Comparison of ENCODE assay signal across 8 mouse cellular contexts in the genomic region with DNA sequence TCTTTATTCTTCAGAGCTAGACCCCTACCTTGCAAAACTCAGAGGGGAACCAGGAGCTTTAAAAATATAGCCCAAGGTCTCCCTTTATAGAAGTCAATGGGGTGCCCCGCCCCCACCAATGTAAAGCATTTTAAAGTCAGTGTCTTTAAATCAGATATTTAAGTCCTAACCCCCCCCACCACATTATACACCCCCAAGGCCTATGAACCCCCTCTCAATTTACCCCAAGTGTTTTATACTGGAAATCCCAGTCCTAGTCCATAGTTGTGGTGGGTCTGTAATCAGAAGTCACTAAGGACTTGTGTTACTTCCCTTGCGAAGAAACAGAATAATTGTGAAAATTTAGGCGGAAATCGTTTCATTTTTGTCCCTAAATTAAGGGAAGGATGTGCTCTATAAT. TPM values are rescaled to one million over a fixed set of nuclear protein-coding genes. Genes with fewer than 3 reads are reported as not detected.
DNase-seq lines count a peak whose midpoint lies in the region; ATAC-seq and TF ChIP-seq lines count a peak whose summit lies in the region.

No protein-coding gene starts in this region.

- H3K36me3 ChIP-seq in lung, embryonic 14.5 days (ENCODE audit: insufficient read depth): no peaks in the 10 kb centered on the region
- H3K36me3 ChIP-seq in hindbrain, embryonic 13.5 days: no peaks in the 10 kb centered on the region
- H3K36me3 ChIP-seq in midbrain, embryonic 12.5 days: no peaks in the 10 kb centered on the region

- 0 out of 2 replicates have a peak, but pooled peaks cover 5% of the 10 kb centered on the region for H3K4me1 ChIP-seq in lung, embryonic 14.5 days (ENCODE audit: insufficient read depth)
- H3K4me1 ChIP-seq in cortical plate, adult 2 months (ENCODE audit: control insufficient read depth, insufficient read depth, low read length): no peaks in the 10 kb centered on the region
- peaks cover 23% of the 10 kb centered on the region for H3K4me1 ChIP-seq in hindbrain, embryonic 13.5 days (replicated peaks)
- H3K4me1 ChIP-seq in midbrain, embryonic 12.5 days: peaks cover 24% of the 10 kb centered on the region

- H3K9me3 ChIP-seq in lung, embryonic 14.5 days (ENCODE audit: low read depth, low read length): no peaks in the 10 kb centered on the region
- no peaks in the 10 kb centered on the region for H3K9me3 ChIP-seq in hindbrain, embryonic 13.5 days
- no peaks in the 10 kb centered on the region for H3K9me3 ChIP-seq in midbrain, embryonic 12.5 days

- peak overlapping the region; percentile 90 for H3K4me2 ChIP-seq in lung, embryonic 14.5 days
- peak overlapping the region; percentile 94 for H3K4me2 ChIP-seq in hindbrain, embryonic 13.5 days
- H3K4me2 ChIP-seq in midbrain, embryonic 12.5 days (replicated peaks): peak overlapping the region; percentile 95

- no peak for TF ChIP-seq POLR2A in cortical plate, adult 2 months (IDR thresholded peaks at IDR 0.05; ENCODE audit: extremely low read depth, insufficient read depth, low read length)

- peak; percentile 51 for DNase-seq in lung, embryonic 14.5 days
- no peak for DNase-seq in lung, adult 18-20 months
- DNase-seq in MN1 (ENCODE audit: low spot score): no peak
- DNase-seq in right cerebral cortex, postnatal 14 days: no peak
- no peak for DNase-seq in left cerebral cortex, postnatal 36 days (ENCODE audit: low spot score in 2 of 2)

- TF ChIP-seq CTCF in lung, embryonic 14.5 days (IDR thresholded peaks at IDR 0.05; ENCODE audit: low read depth): no peak
- TF ChIP-seq CTCF in cortical plate, adult 2 months (IDR thresholded peaks at IDR 0.05; ENCODE audit: extremely low read depth, insufficient read depth, low read length): no peak

- 23% methylated on average over 4 of the region's 4 CpGs for WGBS in lung, embryonic 14.5 days
- WGBS in hindbrain, embryonic 13.5 days: 26% methylated on average over 4 of the region's 4 CpGs
- WGBS in midbrain, embryonic 12.5 days: 23% methylated on average over 4 of the region's 4 CpGs

- no peaks in the 10 kb centered on the region for H3K27me3 ChIP-seq in lung, embryonic 14.5 days (ENCODE audit: insufficient read depth, low read length)
- no peaks in the 10 kb centered on the region for H3K27me3 ChIP-seq in hindbrain, embryonic 13.5 days
- no peaks in the 10 kb centered on the region for H3K27me3 ChIP-seq in midbrain, embryonic 12.5 days

- peak overlapping the region; percentile 100 for H3K27ac ChIP-seq in lung, embryonic 14.5 days (ENCODE audit: low read depth)
- H3K27ac ChIP-seq in cortical plate, adult 2 months (ENCODE audit: insufficient read depth, low read length): peak overlapping the region; percentile 60; the same call in 1 of the 2 replicates
- peak overlapping the region; percentile 89 for H3K27ac ChIP-seq in hindbrain, embryonic 13.5 days
- peak overlapping the region; percentile 95 for H3K27ac ChIP-seq in midbrain, embryonic 12.5 days (replicated peaks)

- peak overlapping the region; percentile 63 for H3K4me3 ChIP-seq in lung, embryonic 14.5 days (ENCODE audit: low read depth, low read length)
- H3K4me3 ChIP-seq in cortical plate, adult 2 months (ENCODE audit: insufficient read depth, low read length): peak overlapping the region; percentile 67; the same call in 1 of the 2 replicates
- peak overlapping the region; percentile 48 for H3K4me3 ChIP-seq in hindbrain, embryonic 13.5 days
- peak overlapping the region; percentile 55; the same call in 1 of the 2 replicates for H3K4me3 ChIP-seq in midbrain, embryonic 12.5 days

- ATAC-seq in lung, embryonic 14.5 days (ENCODE audit: insufficient read depth): no peak
- no peak for ATAC-seq in hindbrain, embryonic 13.5 days (ENCODE audit: low FRiP score)
- ATAC-seq in midbrain, embryonic 12.5 days (ENCODE audit: low FRiP score, low read depth): no peak

- H3K9ac ChIP-seq in lung, embryonic 14.5 days: peak overlapping the region; percentile 94
- H3K9ac ChIP-seq in hindbrain, embryonic 13.5 days: peak overlapping the region; percentile 76
- H3K9ac ChIP-seq in midbrain, embryonic 12.5 days (replicated peaks): peak overlapping the region; percentile 69

- intact Hi-C loops in left cerebral cortex, postnatal 36 days (cut with DNase I): loop anchor here (2.0 to 5.0 kb wide), 2 partner anchors 39 to 116 kb away; partner anchors contain the start of genes Hist1h1e, Hist1h2be and Hist1h4c

RNA-seq across cellular contexts. Expression of gene Hist1h1c, which starts 0.6 kb away (rescaled TPM):
- polyA plus RNA-seq in lung, embryonic 14.5 days (2014; fragmentation: Nextera tagmentation; extraction: Ambion mirVana): 30.5 and 32.3 TPM in 2 replicates
- 42.1 and 42.4 TPM in 2 replicates for polyA plus RNA-seq in cortical plate, adult 2 months (2012; rRNA removed)
- 8.8 and 9.7 TPM in 2 replicates for polyA plus RNA-seq in hindbrain, embryonic 13.5 days (2015; fragmentation: Nextera tagmentation; extraction: Ambion mirVana)
- 13.6 and 14.0 TPM in 2 replicates for polyA plus RNA-seq in midbrain, embryonic 12.5 days (2016; fragmentation: Nextera tagmentation; extraction: Ambion mirVana)
- 10 to 100 TPM; 68.2 to 74.7 TPM for total RNA-seq in left cerebral cortex, postnatal 36 days (2021)

RNA-seq across cellular contexts. Expression of gene Hist1h3c, which starts 7.4 kb away (rescaled TPM):
- 11.3 and 16.9 TPM in 2 replicates for polyA plus RNA-seq in lung, embryonic 14.5 days (2014; fragmentation: Nextera tagmentation; extraction: Ambion mirVana)
- polyA plus RNA-seq in cortical plate, adult 2 months (2012; rRNA removed): 0.56 TPM in 1 of 2 replicates, not detected in the other
- polyA plus RNA-seq in hindbrain, embryonic 13.5 days (2015; fragmentation: Nextera tagmentation; extraction: Ambion mirVana): 1.3 and 1.9 TPM in 2 replicates
- 7.9 and 9.3 TPM in 2 replicates for polyA plus RNA-seq in midbrain, embryonic 12.5 days (2016; fragmentation: Nextera tagmentation; extraction: Ambion mirVana)
- total RNA-seq in left cerebral cortex, postnatal 36 days (2021): 1 to 10 TPM; 1.9 to 2.6 TPM

RNA-seq across cellular contexts. Expression of gene Hist1h2bb, which starts 8.5 kb away (rescaled TPM):
- polyA plus RNA-seq in lung, embryonic 14.5 days (2014; fragmentation: Nextera tagmentation; extraction: Ambion mirVana): 1.6 and 4.0 TPM in 2 replicates
- polyA plus RNA-seq in cortical plate, adult 2 months (2012; rRNA removed): 0.79 and 1.9 TPM in 2 replicates
- polyA plus RNA-seq in hindbrain, embryonic 13.5 days (2015; fragmentation: Nextera tagmentation; extraction: Ambion mirVana): 0.86 and 1.7 TPM in 2 replicates
- polyA plus RNA-seq in midbrain, embryonic 12.5 days (2016; fragmentation: Nextera tagmentation; extraction: Ambion mirVana): 2.5 and 4.5 TPM in 2 replicates
- total RNA-seq in left cerebral cortex, postnatal 36 days (2021): 10 to 100 TPM; 17.9 to 19.8 TPM

RNA-seq across cellular contexts. Expression of gene Hist1h2ab, which starts 12.9 kb away (rescaled TPM):
- 70.8 and 71.5 TPM in 2 replicates for polyA plus RNA-seq in lung, embryonic 14.5 days (2014; fragmentation: Nextera tagmentation; extraction: Ambion mirVana)
- polyA plus RNA-seq in cortical plate, adult 2 months (2012; rRNA removed): 1.6 and 1.9 TPM in 2 replicates
- polyA plus RNA-seq in hindbrain, embryonic 13.5 days (2015; fragmentation: Nextera tagmentation; extraction: Ambion mirVana): 10.5 and 12.7 TPM in 2 replicates
- 53.0 and 53.2 TPM in 2 replicates for polyA plus RNA-seq in midbrain, embryonic 12.5 days (2016; fragmentation: Nextera tagmentation; extraction: Ambion mirVana)
- total RNA-seq in left cerebral cortex, postnatal 36 days (2021): 10 to 100 TPM; 28.3 to 44.5 TPM

RNA-seq across cellular contexts. Expression of gene Hist1h3b, which starts 14.0 kb away (rescaled TPM):
- polyA plus RNA-seq in lung, embryonic 14.5 days (2014; fragmentation: Nextera tagmentation; extraction: Ambion mirVana): 18.4 and 18.7 TPM in 2 replicates
- polyA plus RNA-seq in cortical plate, adult 2 months (2012; rRNA removed): 0.57 and 0.77 TPM in 2 replicates
- polyA plus RNA-seq in hindbrain, embryonic 13.5 days (2015; fragmentation: Nextera tagmentation; extraction: Ambion mirVana): 4.2 and 4.4 TPM in 2 replicates
- polyA plus RNA-seq in midbrain, embryonic 12.5 days (2016; fragmentation: Nextera tagmentation; extraction: Ambion mirVana): 14.7 and 16.1 TPM in 2 replicates
- 10 to 100 TPM in 1 of 2 experiments, 1 to 10 TPM in 1; 9.7 to 14.5 TPM for total RNA-seq in left cerebral cortex, postnatal 36 days (2021)
